Mouse (Mus musculus) brain, embryonic 14.5 days (tissue): Measurements from ENCODE around the gene Pnpla2.

Experiments used
- CTCF ChIP-seq: fragments of 200-500 bp; IDR thresholded peaks from 2 replicates; pipeline ENCODE4 v1.5.1; 2012; ENCODE audit warnings: inconsistent platforms, mild to moderate bottlenecking, moderate library complexity, borderline replicate concordance; ENCODE audit not compliant: insufficient read depth, insufficient read length; ENCODE audit errors: extremely low read depth
- POLR2A ChIP-seq: fragments of 200-500 bp; IDR thresholded peaks from 2 replicates; pipeline ENCODE4 v1.6.1; 2012; ENCODE audit warnings: mild to moderate bottlenecking, inconsistent platforms, borderline replicate concordance; ENCODE audit not compliant: poor library complexity, insufficient read depth, insufficient read length, severe bottlenecking; ENCODE audit errors: extremely low read depth

DNA sequence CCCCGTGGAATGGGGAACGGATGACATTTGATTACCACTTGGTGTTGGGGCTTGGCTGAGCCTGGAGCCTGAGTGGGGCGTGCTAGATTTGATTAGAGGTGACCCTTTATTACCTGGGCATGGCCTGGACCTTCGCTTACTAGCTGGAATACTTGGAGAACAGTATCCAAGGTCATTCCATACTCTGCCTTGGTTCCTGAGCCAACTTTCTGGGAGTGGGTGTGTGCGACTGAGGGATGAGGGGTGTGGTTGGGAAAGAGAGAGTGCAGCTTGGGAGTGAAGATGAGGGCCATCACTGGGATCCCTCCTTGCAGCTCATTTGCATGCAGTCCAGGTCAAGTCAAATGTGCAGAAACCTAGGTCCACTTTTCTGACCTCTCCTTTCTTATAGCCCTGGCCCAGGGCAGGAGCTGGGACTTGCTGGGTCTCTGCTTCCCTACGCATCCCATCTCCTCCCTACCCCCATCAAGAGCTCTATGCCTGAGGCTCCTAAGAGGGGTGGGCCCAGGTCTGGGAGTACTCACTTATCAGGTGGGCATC, 28.2 kb downstream of the Pnpla2 start:
- TF ChIP-seq CTCF (no peak), POLR2A (no peak)
